Mouse (Mus musculus) limb, embryonic 14.5 days (tissue): ENCODE results near the gene Galnt12. TPM values are rescaled to one million over a fixed set of nuclear protein-coding genes. Genes with fewer than 3 reads are reported as not detected.

Source experiments
- ATAC-seq: fragments of 200-750 bp; cut with Nextera tagmentation; 2 replicates; pipeline ENCODE4 v1.8.0; 2017; ENCODE audit warnings: low read depth, moderate number of reproducible peaks, moderate TSS enrichment; ENCODE audit not compliant: low FRiP score
- DNase-seq: peaks from one replicate; pipeline ENCODE4 v3.0.0-alpha.2; 2015; ENCODE audit warnings: low spot score
- H3K27ac ChIP-seq: fragments of 300-500 bp; sonication (generic); replicated peaks from 2 replicates; pipeline ENCODE4 v1.5.1; 2014; ENCODE audit warnings: low read depth, mild to moderate bottlenecking, low read length, moderate library complexity, mixed read lengths
- H3K27me3 ChIP-seq: fragments of 300-500 bp; sonication (generic); 2 replicates; pipeline ENCODE4 v1.6.1; 2014; ENCODE audit warnings: low read length, mixed read lengths; ENCODE audit not compliant: control insufficient read depth, insufficient read depth
- H3K36me3 ChIP-seq: fragments of 300-500 bp; sonication (generic); 2 replicates; pipeline ENCODE4 v1.6.1; 2014; ENCODE audit warnings: mild to moderate bottlenecking, low read length, moderate library complexity, mixed read lengths; ENCODE audit not compliant: control insufficient read depth, insufficient read depth
- H3K4me1 ChIP-seq: fragments of 300-500 bp; sonication (generic); 2 replicates; pipeline ENCODE4 v1.6.1; 2014; ENCODE audit warnings: antibody characterized with exemption, low read length, mixed read lengths; ENCODE audit not compliant: control insufficient read depth, insufficient read depth
- H3K4me2 ChIP-seq: fragments of 300-500 bp; sonication (generic); replicated peaks from 2 replicates; pipeline ENCODE4 v1.6.1; 2014; ENCODE audit warnings: low read depth, mild to moderate bottlenecking, low read length, moderate library complexity; ENCODE audit not compliant: severe bottlenecking
- H3K4me3 ChIP-seq: fragments of 300-500 bp; sonication (generic); replicated peaks from 2 replicates; pipeline ENCODE4 v1.5.1; 2014; ENCODE audit warnings: low read length
- H3K9ac ChIP-seq: fragments of 300-500 bp; sonication (generic); 2 replicates; pipeline ENCODE4 v1.6.1; 2014; ENCODE audit warnings: mild to moderate bottlenecking, low read depth, low read length, moderate library complexity; ENCODE audit not compliant: severe bottlenecking
- H3K9me3 ChIP-seq: fragments of 300-500 bp; sonication (generic); 2 replicates; pipeline ENCODE4 v1.6.1; 2016; ENCODE audit warnings: low read length; ENCODE audit not compliant: control insufficient read depth
- POLR2A ChIP-seq: fragments of 200-500 bp; IDR thresholded peaks from 2 replicates; pipeline ENCODE4 v1.8.0; 2012; ENCODE audit warnings: inconsistent platforms, mild to moderate bottlenecking, moderate library complexity, borderline replicate concordance; ENCODE audit not compliant: insufficient read depth, insufficient read length; ENCODE audit errors: extremely low read depth
- WGBS: fragments of 180-500 bp; shearing (Covaris S2); extraction: QIAGEN DNeasy Blood & Tissue Kit; methylation state at CpG from one replicate; pipeline ENCODE4 v1.1.7; 2014; 5-methylcytosine and 5-hydroxymethylcytosine counted together
- polyA plus RNA-seq, 2 experiments: library from polyadenylated mRNA; depleted of rRNA in 1 of 2; stranded (reverse) in 1 of 2; unstranded in 1 of 2; fragments of >200 nt; fragmentation: Nextera tagmentation in 1 of 2; extraction: Ambion mirVana in 1 of 2; gene quantifications; 2 replicates each; pipeline versions ENCODE4 v1.2.1 to v1.2.3; 2012 to 2014

The Galnt12 gene
- polyA plus RNA-seq, 2 experiments, result 4.7 to 5.4 TPM

DNA sequence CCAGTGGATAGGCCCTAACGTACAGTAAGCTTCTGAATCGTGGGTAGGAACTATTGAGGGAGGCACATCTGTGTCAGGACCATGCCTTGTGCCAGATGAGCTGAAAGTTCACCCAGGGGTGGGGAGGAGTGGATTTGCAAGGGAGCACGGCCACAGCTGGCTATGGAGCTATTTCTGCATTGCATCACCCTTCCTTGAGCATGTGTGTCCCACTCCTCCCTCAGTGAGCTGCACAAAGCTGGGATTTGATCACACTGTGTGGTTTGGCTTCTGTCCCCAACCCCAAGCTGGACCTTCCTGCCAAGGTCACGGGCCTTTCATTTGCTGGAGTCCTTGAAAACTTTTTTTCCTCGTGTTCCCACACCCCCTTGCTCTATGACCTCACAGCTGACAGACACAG, 45.8 kb downstream of the Galnt12 start:
- DNase-seq (no peak), ATAC-seq (no peak)
- Histone ChIP-seq H3K9ac (no peak overlapping the region), H3K4me1 (no peaks in the 10 kb centered on the region), H3K27me3 (no peaks in the 10 kb centered on the region), H3K9me3 (no peaks in the 10 kb centered on the region), H3K27ac (no peak overlapping the region), H3K36me3 (no peaks in the 10 kb centered on the region), H3K4me3 (no peak overlapping the region), H3K4me2 (no peak overlapping the region)
- no peak for TF ChIP-seq POLR2A
- 72% methylated on average over 5 of the region's 5 CpGs for WGBS

- Histone ChIP-seq H3K4me2 (no peak overlapping the region), H3K27ac (no peak overlapping the region)
- 66% methylated on average over 7 of the region's 7 CpGs for WGBS
Measured at GRCm38 (mm10) chr4:47138411-47138810, 46.7 kb downstream of the Galnt12 start.

DNA sequence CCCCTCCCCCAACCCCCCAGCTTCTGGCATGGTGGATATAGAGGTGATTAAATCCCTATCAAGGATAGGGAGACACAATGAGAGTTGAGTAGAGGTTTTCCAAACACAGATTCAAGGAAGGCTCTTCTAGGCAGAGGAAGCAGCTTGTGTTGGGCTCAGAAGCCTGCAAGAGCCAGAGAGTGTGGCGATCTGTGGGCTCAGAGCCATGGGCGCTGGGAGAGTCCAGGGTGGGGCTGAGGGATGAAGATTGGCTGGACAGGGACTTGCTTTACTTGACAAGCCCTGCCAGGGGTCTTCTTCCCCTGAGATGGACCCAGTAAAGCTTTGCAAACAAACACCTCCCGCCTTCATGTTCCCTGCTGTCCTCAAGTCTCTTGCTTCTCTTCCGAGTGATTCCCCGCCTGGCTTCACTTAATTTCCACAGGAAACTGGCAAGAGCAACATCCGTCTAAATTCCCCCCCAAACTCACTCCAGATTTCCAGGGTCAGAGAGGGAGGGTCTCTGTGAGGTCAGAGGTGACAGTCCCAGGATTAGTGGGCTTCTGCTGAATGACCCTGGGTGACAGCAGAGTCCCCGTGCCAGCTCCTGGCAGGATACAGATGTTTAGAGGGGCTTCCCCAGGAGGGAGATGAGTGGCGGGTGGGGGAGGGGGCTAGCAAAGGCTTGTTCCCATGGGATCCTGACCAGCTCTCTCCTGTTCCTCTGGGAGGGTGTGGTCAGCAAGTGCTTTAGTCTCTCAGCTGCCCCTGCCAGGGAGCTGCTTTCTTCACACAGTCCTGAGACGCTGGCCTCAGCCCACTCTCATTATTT, 47.5 kb downstream of the Galnt12 start:
- H3K4me2 ChIP-seq, result no peak overlapping the region
- no peak overlapping the region for H3K27ac ChIP-seq
- TF ChIP-seq POLR2A, result no peak
- peak; percentile 23; the same call in 1 of the 2 replicates for ATAC-seq
- WGBS, result 23% methylated on average over 9 of the region's 9 CpGs
- no peaks in the 10 kb centered on the region for H3K27me3 ChIP-seq
- H3K4me1 ChIP-seq, result no peaks in the 10 kb centered on the region
- H3K9ac ChIP-seq, result no peak overlapping the region
- no peak overlapping the region for H3K4me3 ChIP-seq
- H3K36me3 ChIP-seq, result no peaks in the 10 kb centered on the region
- DNase-seq, result no peak
- no peaks in the 10 kb centered on the region for H3K9me3 ChIP-seq

More at GRCm38 (mm10) chr4:47138411-47138810, 46.7 kb downstream of the Galnt12 start:
- ATAC-seq (no peak), DNase-seq (no peak)
- no peaks in the 10 kb centered on the region for H3K27me3 ChIP-seq
- no peak overlapping the region for H3K9ac ChIP-seq
- TF ChIP-seq POLR2A, result no peak
- no peak overlapping the region for H3K4me3 ChIP-seq
- H3K4me1 ChIP-seq, result no peaks in the 10 kb centered on the region
- H3K36me3 ChIP-seq, result no peaks in the 10 kb centered on the region
- no peaks in the 10 kb centered on the region for H3K9me3 ChIP-seq

DNA sequence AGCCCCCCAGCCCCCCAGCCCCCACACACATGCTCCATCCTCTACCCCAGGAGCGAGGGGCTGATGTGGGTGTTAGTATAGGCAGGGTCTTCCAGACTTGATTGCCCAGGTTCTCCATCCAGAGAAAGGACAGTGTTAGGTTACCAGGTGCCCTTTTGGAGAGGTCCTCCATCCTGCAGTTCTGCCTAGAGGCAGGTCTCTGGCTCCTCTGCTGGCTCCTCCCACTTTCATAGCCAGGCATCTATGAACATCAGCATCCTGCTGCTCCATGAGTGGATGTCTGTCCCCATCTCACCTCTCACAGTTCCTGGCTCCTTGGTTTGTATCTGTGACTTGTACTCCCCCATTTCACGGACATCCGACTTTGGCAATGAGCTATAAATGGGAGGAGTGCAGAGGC, 48.6 kb downstream of the Galnt12 start:
- Histone ChIP-seq H3K27me3 (no peaks in the 10 kb centered on the region), H3K4me1 (no peaks in the 10 kb centered on the region), H3K4me3 (no peak overlapping the region), H3K36me3 (no peaks in the 10 kb centered on the region), H3K9me3 (no peaks in the 10 kb centered on the region), H3K27ac (no peak overlapping the region), H3K4me2 (no peak overlapping the region), H3K9ac (no peak overlapping the region)
- TF ChIP-seq POLR2A, result no peak
- 84% methylated on average over 3 of the region's 3 CpGs for WGBS
- no peak for DNase-seq
- no peak for ATAC-seq

GRCm38 (mm10) chr4:47141444-47142154, 49.9 kb downstream of the Galnt12 start:
- TF ChIP-seq POLR2A, result no peak
- ATAC-seq (no peak), DNase-seq (no peak)
- no peaks in the 10 kb centered on the region for H3K27me3 ChIP-seq
- no peak overlapping the region for H3K9ac ChIP-seq
- no peaks in the 10 kb centered on the region for H3K36me3 ChIP-seq
- no peak overlapping the region for H3K4me3 ChIP-seq
- H3K4me2 ChIP-seq, result no peak overlapping the region
- H3K27ac ChIP-seq, result no peak overlapping the region
- H3K4me1 ChIP-seq, result no peaks in the 10 kb centered on the region
- WGBS, result 70% methylated on average over 10 of the region's 10 CpGs
- H3K9me3 ChIP-seq, result no peaks in the 10 kb centered on the region
